In the genomic region with DNA sequence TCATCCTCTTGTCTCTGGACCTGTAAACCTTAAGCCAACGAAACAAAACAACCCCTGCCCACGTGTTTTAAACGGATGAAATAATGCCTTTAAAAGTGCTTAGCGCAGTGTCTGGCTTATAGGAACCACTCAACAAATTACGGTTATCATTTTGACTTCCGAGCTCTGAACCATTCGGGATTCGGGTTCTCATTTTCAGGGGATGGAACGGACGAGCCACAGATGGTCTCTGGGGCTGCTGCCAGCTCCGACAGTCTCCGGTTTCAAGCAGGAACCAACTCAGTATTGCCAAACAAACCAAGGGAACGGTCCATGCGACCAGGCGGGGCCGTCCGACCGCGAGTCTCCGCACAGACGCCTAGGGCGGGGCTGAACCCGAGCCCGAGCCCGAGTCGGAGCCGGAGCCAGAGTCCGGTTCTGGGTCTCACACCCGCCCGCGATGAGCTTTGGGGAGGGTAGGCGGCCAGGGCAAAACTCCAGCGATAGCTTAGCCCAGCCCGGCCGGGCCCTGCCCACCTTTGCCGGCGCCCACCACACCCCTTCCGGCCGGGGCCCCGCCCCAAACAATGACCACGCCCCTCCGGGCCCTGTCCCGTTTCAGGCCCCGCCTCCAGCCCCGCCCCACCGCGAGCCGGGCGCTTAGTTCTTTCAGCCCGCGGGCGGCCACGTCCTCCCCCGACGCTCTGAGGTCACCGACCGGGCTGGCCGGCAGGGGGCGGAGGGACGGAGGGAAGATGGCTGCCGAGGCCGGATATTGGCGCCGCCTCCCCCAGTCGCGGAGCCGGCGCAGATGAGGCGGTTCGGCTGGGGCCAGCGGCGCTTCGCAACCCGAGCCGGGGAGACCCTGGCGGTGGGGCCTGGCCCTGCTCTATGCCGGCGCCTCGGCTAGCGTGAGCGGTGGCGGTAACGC, we compare ENCODE assay signal across 8 mouse cellular contexts. TPM values are rescaled to one million over a fixed set of nuclear protein-coding genes. Genes with fewer than 3 reads are reported as not detected.
DNase-seq lines count a peak whose midpoint lies in the region; ATAC-seq and TF ChIP-seq lines count a peak whose summit lies in the region.

Gene Slain2 (plus strand): TSS at position 657 of the 910 bp plus-strand sequence.

- peak; percentile 92 for ATAC-seq in heart, embryonic 14.5 days (ENCODE audit: insufficient number of reproducible peaks, insufficient read depth, low FRiP score, low read depth)
- ATAC-seq in liver, embryonic 14.5 days (ENCODE audit: insufficient read depth): peak; percentile 92
- peak; percentile 94 for ATAC-seq in neural tube, embryonic 11.5 days (ENCODE audit: insufficient read depth, low FRiP score, low TSS enrichment)
- ATAC-seq in stomach, postnatal 0 days (ENCODE audit: low FRiP score, low TSS enrichment): peak; percentile 95

- peak within 1 kb of the TSS; percentile 83 for H3K4me2 ChIP-seq in heart, embryonic 14.5 days (ENCODE audit: low read length)
- peak within 1 kb of the TSS; percentile 98 for H3K4me2 ChIP-seq in liver, embryonic 14.5 days (ENCODE audit: low read depth)
- peak within 1 kb of the TSS; percentile 69 for H3K4me2 ChIP-seq in neural tube, embryonic 11.5 days (ENCODE audit: low read depth)
- peak within 1 kb of the TSS; percentile 85 for H3K4me2 ChIP-seq in stomach, postnatal 0 days (replicated peaks; ENCODE audit: low read depth)

- H3K36me3 ChIP-seq in heart, embryonic 14.5 days (ENCODE audit: control insufficient read depth, insufficient read depth, low read length): no peaks in the 10 kb centered on the region
- no peaks in the 10 kb centered on the region for H3K36me3 ChIP-seq in liver, embryonic 14.5 days (replicated peaks; ENCODE audit: control insufficient read depth, insufficient read depth, low read depth)
- no peaks in the 10 kb centered on the region for H3K36me3 ChIP-seq in neural tube, embryonic 11.5 days (ENCODE audit: control insufficient read depth, insufficient read depth, low read length)
- H3K36me3 ChIP-seq in stomach, postnatal 0 days (ENCODE audit: control insufficient read depth, insufficient read depth, low read length): no peaks in the 10 kb centered on the region

- under 1% methylated on average over 82 of the region's 83 CpGs for WGBS in heart, embryonic 14.5 days
- WGBS in liver, embryonic 14.5 days (ENCODE audit: insufficient replicate concordance): under 1% methylated on average over 83 of the region's 83 CpGs
- under 1% methylated on average over 77 of the region's 83 CpGs for WGBS in neural tube, embryonic 11.5 days
- under 1% methylated on average over 81 of the region's 83 CpGs for WGBS in stomach, postnatal 0 days

- H3K27me3 ChIP-seq in heart, embryonic 14.5 days (ENCODE audit: control insufficient read depth, insufficient read depth, low read length): no peaks in the 10 kb centered on the region
- peaks cover 10% of the 10 kb centered on the region for H3K27me3 ChIP-seq in liver, embryonic 14.5 days (ENCODE audit: control insufficient read depth, insufficient read depth, low read length)
- no peaks in the 10 kb centered on the region for H3K27me3 ChIP-seq in neural tube, embryonic 11.5 days (ENCODE audit: control insufficient read depth, insufficient read depth, low read length)
- no peaks in the 10 kb centered on the region for H3K27me3 ChIP-seq in stomach, postnatal 0 days (ENCODE audit: control insufficient read depth, insufficient read depth, low read length)

- no peaks in the 10 kb centered on the region for H3K9me3 ChIP-seq in heart, embryonic 14.5 days (ENCODE audit: control insufficient read depth, low read length)
- no peaks in the 10 kb centered on the region for H3K9me3 ChIP-seq in liver, embryonic 14.5 days (ENCODE audit: control insufficient read depth, low read length)
- H3K9me3 ChIP-seq in neural tube, embryonic 11.5 days (ENCODE audit: control insufficient read depth, low read length): no peaks in the 10 kb centered on the region
- no peaks in the 10 kb centered on the region for H3K9me3 ChIP-seq in stomach, postnatal 0 days (ENCODE audit: control insufficient read depth, low read length)

- DNase-seq in CD4-positive, CD25-positive, alpha-beta regulatory T cell, adult 2 months (ENCODE audit: low read depth, low spot score): peak; percentile 99
- peak; percentile 83 for DNase-seq in fibroblast of lung, adult 2 months (ENCODE audit: low read depth)
- peak; percentile 99 for DNase-seq in kidney, postnatal 25 days
- DNase-seq in liver, embryonic 14.5 days (ENCODE audit: low read depth in 3 of 3, low spot score in 3 of 3): peak; percentile 88 to 93 (median 89)
- DNase-seq in neural tube, embryonic 11.5 days (ENCODE audit: low spot score): peak; percentile 100
- DNase-seq in stomach, postnatal 0 days (ENCODE audit: low spot score): peak; percentile 100

- H3K9ac ChIP-seq in heart, embryonic 14.5 days (ENCODE audit: low read length): peak within 1 kb of the TSS; percentile 100
- H3K9ac ChIP-seq in liver, embryonic 14.5 days (replicated peaks): peak within 1 kb of the TSS; percentile 93
- H3K9ac ChIP-seq in neural tube, embryonic 11.5 days (ENCODE audit: low read length): peak within 1 kb of the TSS; percentile 99
- peak within 1 kb of the TSS; percentile 98 for H3K9ac ChIP-seq in stomach, postnatal 0 days (ENCODE audit: low read length)

- no peak for TF ChIP-seq EP300 in liver, embryonic 14.5 days (IDR thresholded peaks at IDR 0.05; ENCODE audit: low read depth)
- no peak for TF ChIP-seq EP300 in stomach, postnatal 0 days (optimal IDR thresholded peaks at IDR 0.05)

- H3K27ac ChIP-seq in brown adipose tissue, adult 24 weeks (replicated peaks; ENCODE audit: low read depth, low read length): peak within 1 kb of the TSS; percentile 93
- peak within 1 kb of the TSS; percentile 97 to 100 for H3K27ac ChIP-seq in heart, embryonic 14.5 days (replicated peaks in 1 of 2; ENCODE audit: control insufficient read depth in 1 of 2, insufficient read depth in 1 of 2, low read depth in 2 of 2, low read length in 2 of 2)
- H3K27ac ChIP-seq in liver, embryonic 14.5 days: peak within 1 kb of the TSS; percentile 55
- H3K27ac ChIP-seq in neural tube, embryonic 11.5 days (ENCODE audit: low read depth, low read length): peak within 1 kb of the TSS; percentile 98
- peak within 1 kb of the TSS; percentile 99 for H3K27ac ChIP-seq in stomach, postnatal 0 days (replicated peaks)

- H3K4me3 ChIP-seq in brown adipose tissue, adult 24 weeks (ENCODE audit: insufficient read depth, low read depth, low read length): peak within 1 kb of the TSS; percentile 95
- peak within 1 kb of the TSS; percentile 89 to 99 for H3K4me3 ChIP-seq in heart, embryonic 14.5 days (ENCODE audit: control insufficient read depth in 1 of 2, insufficient read depth in 1 of 2, low read depth in 1 of 2, low read length in 2 of 2)
- H3K4me3 ChIP-seq in liver, embryonic 14.5 days (ENCODE audit: insufficient read depth in 1 of 2, low read depth in 2 of 2, low read length in 2 of 2): peak within 1 kb of the TSS; percentile 79 to 93
- H3K4me3 ChIP-seq in neural tube, embryonic 11.5 days (ENCODE audit: low read depth, low read length): peak within 1 kb of the TSS; percentile 95
- H3K4me3 ChIP-seq in stomach, postnatal 0 days (ENCODE audit: low read depth, low read length): peak within 1 kb of the TSS; percentile 97

- peaks cover 9% of the 10 kb centered on the region for H3K4me1 ChIP-seq in brown adipose tissue, adult 24 weeks (ENCODE audit: control insufficient read depth, insufficient read depth, insufficient read length, low read length)
- peaks cover 7 to 26% of the 10 kb centered on the region in 2 experiments for H3K4me1 ChIP-seq in heart, embryonic 14.5 days (ENCODE audit: control insufficient read depth in 2 of 2, insufficient read depth in 2 of 2, low read length in 2 of 2)
- peaks cover 29 to 37% of the 10 kb centered on the region in 2 experiments for H3K4me1 ChIP-seq in liver, embryonic 14.5 days (replicated peaks; ENCODE audit: control insufficient read depth in 2 of 2, insufficient read depth in 2 of 2, low read length in 1 of 2)
- peaks cover 10% of the 10 kb centered on the region for H3K4me1 ChIP-seq in neural tube, embryonic 11.5 days (ENCODE audit: control insufficient read depth, insufficient read depth, low read length)
- H3K4me1 ChIP-seq in stomach, postnatal 0 days (replicated peaks; ENCODE audit: control insufficient read depth, insufficient read depth): peaks cover 9% of the 10 kb centered on the region; the same call in 1 of the 2 replicates

- TF ChIP-seq CTCF in liver, embryonic 14.5 days (IDR thresholded peaks at IDR 0.05; ENCODE audit: low read depth): peak; percentile 80
- peak; percentile 86 for TF ChIP-seq CTCF in stomach, postnatal 0 days (IDR thresholded peaks at IDR 0.05; ENCODE audit: low read depth)

RNA-seq across cellular contexts. Expression of gene Slain2, which starts in this region (rescaled TPM):
- polyA plus RNA-seq in brown adipose tissue, adult 24 weeks (2012; ENCODE audit: insufficient read depth, insufficient read length, missing spikeins): 31.7 and 64.1 TPM in 2 replicates
- polyA plus RNA-seq in heart, embryonic 14.5 days (2014; fragmentation: Nextera tagmentation; extraction: Ambion mirVana): 35.6 and 36.5 TPM in 2 replicates
- polyA plus RNA-seq in liver, embryonic 14.5 days (2012; rRNA removed): 3.8 and 4.5 TPM in 2 replicates
- 5.4 and 6.0 TPM in 2 replicates for polyA plus RNA-seq in liver, embryonic 14.5 days (2014; fragmentation: Nextera tagmentation; extraction: Ambion mirVana)
- 30.5 and 30.6 TPM in 2 replicates for polyA plus RNA-seq in neural tube, embryonic 11.5 days (2014; fragmentation: Nextera tagmentation; extraction: Ambion mirVana)
- 10.0 and 11.5 TPM in 2 replicates for polyA plus RNA-seq in stomach, postnatal 0 days (2015; fragmentation: Nextera tagmentation; extraction: Ambion mirVana)

Comparison
In these comparisons a context has a peak if more than half of its experiments do, and no peak if none do; other contexts are left out.
1. Peak in every context shown above with its lines: DNase-seq, ATAC-seq, H3K4me3 ChIP-seq and H3K27ac ChIP-seq.